ENCODE assay signal across 19 mouse cellular contexts in genomic region chr3:138001865-138002264, GRCm38 (mm10). TPM values are rescaled to one million over a fixed set of nuclear protein-coding genes. Genes with fewer than 3 reads are reported as not detected.
DNase-seq lines count a peak whose midpoint lies in the region; ATAC-seq and TF ChIP-seq lines count a peak whose summit lies in the region.
"Had no signal": no experiment of that assay in that cellular context is flagged by ENCODE, and none has a peak within 500 bp of the region (broad histone marks: within the 10 kb centered on the region; RNA-seq: fewer than 3 reads in every experiment).

No protein-coding gene starts in this region.

- H3K4me3 ChIP-seq in heart, embryonic 11.5 days (ENCODE audit: low read depth, low read length): no peak overlapping the region
- no peak overlapping the region for H3K4me3 ChIP-seq in lung, postnatal 0 days (ENCODE audit: low read depth, low read length)
- no peak overlapping the region for H3K4me3 ChIP-seq in lung, adult 2 months (replicated peaks; ENCODE audit: extremely low read depth, low read depth, low read length)
- H3K4me3 ChIP-seq: left cerebral cortex, adult 2 months; limb, embryonic 10.5 days had no signal

- 58% methylated on average over 4 of the region's 4 CpGs for WGBS in heart, embryonic 11.5 days (ENCODE audit: insufficient replicate concordance)
- 49% methylated on average over 4 of the region's 4 CpGs for WGBS in lung, postnatal 0 days
- WGBS in lung, adult 2 months: 59% methylated on average over 4 of the region's 4 CpGs

- DNase-seq in heart, postnatal 4 days: no peak
- DNase-seq in lung, postnatal 0 days (ENCODE audit: low spot score): peak; percentile 33
- no peak for DNase-seq in lung, adult 2 months
- no peak for DNase-seq in embryo, embryonic 10 days (ENCODE audit: low spot score)
- DNase-seq in cerebellum, adult 11-12 months: no peak
- DNase-seq: cerebellum, adult 9-11 months; embryo, embryonic 11 days; gastrocnemius, postnatal 36 days; kidney, adult 2 months; kidney, postnatal 25 days; thymus, adult 2 months had no signal

- no peaks in the 10 kb centered on the region for H3K36me3 ChIP-seq in heart, embryonic 11.5 days (ENCODE audit: control insufficient read depth, insufficient read depth, low read length)
- no peaks in the 10 kb centered on the region for H3K36me3 ChIP-seq in lung, postnatal 0 days (ENCODE audit: insufficient read depth, low read length)
- H3K36me3 ChIP-seq: limb, embryonic 10.5 days had no signal

- H3K4me1 ChIP-seq in heart, embryonic 11.5 days (ENCODE audit: control insufficient read depth, insufficient read depth, low read length): peaks cover 24% of the 10 kb centered on the region
- H3K4me1 ChIP-seq in lung, postnatal 0 days (ENCODE audit: insufficient read depth, low read depth, low read length): no peaks in the 10 kb centered on the region
- H3K4me1 ChIP-seq in lung, adult 2 months (ENCODE audit: control insufficient read depth, insufficient read depth, low read length): no peaks in the 10 kb centered on the region
- H3K4me1 ChIP-seq: limb, embryonic 10.5 days had no signal

- H3K9me3 ChIP-seq in heart, embryonic 11.5 days (replicated peaks; ENCODE audit: control insufficient read depth, low read length): 0 out of 2 replicates have a peak, but pooled peaks cover 5% of the 10 kb centered on the region
- H3K9me3 ChIP-seq in lung, postnatal 0 days (ENCODE audit: low read length): no peaks in the 10 kb centered on the region
- H3K9me3 ChIP-seq: limb, embryonic 10.5 days had no signal

- no peak for TF ChIP-seq EP300 in lung, postnatal 0 days (IDR thresholded peaks at IDR 0.05)

- no peak overlapping the region for H3K27ac ChIP-seq in heart, embryonic 11.5 days (ENCODE audit: low read depth, low read length)
- no peak overlapping the region for H3K27ac ChIP-seq in lung, postnatal 0 days (ENCODE audit: low read length)
- H3K27ac ChIP-seq: hindbrain, embryonic 14.5 days; left cerebral cortex, adult 2 months; limb, embryonic 10.5 days; macrophage had no signal

- no peak for ATAC-seq in heart, embryonic 11.5 days (replicated peaks; ENCODE audit: insufficient number of reproducible peaks, low FRiP score, low TSS enrichment)
- peak; percentile 74 for ATAC-seq in lung, postnatal 0 days
- ATAC-seq in granulocyte monocyte progenitor cell, adult 5-6 weeks (replicated peaks; ENCODE audit: poor library complexity, severe bottlenecking): peak; percentile 69
- ATAC-seq in megakaryocyte progenitor cell, adult 5-6 weeks (replicated peaks; ENCODE audit: poor library complexity): peak; percentile 52

- H3K9ac ChIP-seq in heart, embryonic 11.5 days (ENCODE audit: low read depth, low read length): no peak overlapping the region
- no peak overlapping the region for H3K9ac ChIP-seq in lung, postnatal 0 days (replicated peaks; ENCODE audit: low read depth)
- H3K9ac ChIP-seq: hindbrain, embryonic 14.5 days had no signal

- TF ChIP-seq CTCF in lung, postnatal 0 days (IDR thresholded peaks at IDR 0.05): no peak
- no peak for TF ChIP-seq CTCF in lung, adult 2 months (IDR thresholded peaks at IDR 0.05; ENCODE audit: insufficient read depth, low read length)

- H3K4me2 ChIP-seq in heart, embryonic 11.5 days: peak overlapping the region; percentile 53
- H3K4me2 ChIP-seq in lung, postnatal 0 days (replicated peaks; ENCODE audit: low read depth, low read length): no peak overlapping the region
- H3K4me2 ChIP-seq: hindbrain, embryonic 14.5 days; liver, embryonic 11.5 days had no signal

- no peaks in the 10 kb centered on the region for H3K27me3 ChIP-seq in heart, embryonic 11.5 days (ENCODE audit: control insufficient read depth, insufficient read depth, low read length)
- no peaks in the 10 kb centered on the region for H3K27me3 ChIP-seq in lung, postnatal 0 days (replicated peaks; ENCODE audit: insufficient read depth, low read length)

- no peak for TF ChIP-seq POLR2A in lung, adult 2 months (IDR thresholded peaks at IDR 0.05; ENCODE audit: borderline replicate concordance, extremely low read depth, low read depth, low read length)

RNA-seq across cellular contexts. Expression of gene Dapp1, which starts 20.5 kb away (rescaled TPM):
- 14.0 and 15.4 TPM in 2 replicates for polyA plus RNA-seq in heart, embryonic 11.5 days (2014; fragmentation: Nextera tagmentation; extraction: Ambion mirVana)
- total RNA-seq in heart, postnatal 4 days (2021): 1 to 10 TPM; 7.6 to 7.8 TPM
- polyA plus RNA-seq in lung, postnatal 0 days (2015; fragmentation: Nextera tagmentation; extraction: Ambion mirVana): 7.9 and 8.9 TPM in 2 replicates
- polyA plus RNA-seq in lung, adult 2 months (2012; rRNA removed): 4.5 and 7.1 TPM in 2 replicates
- total RNA-seq in granulocyte monocyte progenitor cell, adult 5-6 weeks (2014; fragmentation: Nextera tagmentation): 116 and 120 TPM in 2 replicates
- total RNA-seq in granulocyte monocyte progenitor cell, adult 5-6 weeks (2017): 125 and 126 TPM in 2 replicates
- 79.2 and 99.7 TPM in 2 replicates for total RNA-seq in megakaryocyte progenitor cell, adult 5-6 weeks (2015)
- 129 and 154 TPM in 2 replicates for total RNA-seq in megakaryocyte progenitor cell, adult 5-6 weeks (2017)

Comparison
In these comparisons a context has a peak if more than half of its experiments do, and no peak if none do; other contexts are left out.
1. RNA of gene Dapp1, which starts 20.5 kb away (total RNA-seq): 79.2 to 154 TPM in megakaryocyte progenitor cell, adult 5-6 weeks and 116 to 126 TPM in granulocyte monocyte progenitor cell, adult 5-6 weeks; 7.6 to 7.8 TPM in heart, postnatal 4 days; every median in the first group is over 4 times any median in the second.